Mouse (Mus musculus): ENCODE data around the gene Ccr7. TPM values are rescaled to one million over a fixed set of nuclear protein-coding genes. Genes with fewer than 3 reads are reported as not detected.

Gene Ccr7
- total RNA-seq, 2 experiments from 2014 or later, result not detected

DNA sequence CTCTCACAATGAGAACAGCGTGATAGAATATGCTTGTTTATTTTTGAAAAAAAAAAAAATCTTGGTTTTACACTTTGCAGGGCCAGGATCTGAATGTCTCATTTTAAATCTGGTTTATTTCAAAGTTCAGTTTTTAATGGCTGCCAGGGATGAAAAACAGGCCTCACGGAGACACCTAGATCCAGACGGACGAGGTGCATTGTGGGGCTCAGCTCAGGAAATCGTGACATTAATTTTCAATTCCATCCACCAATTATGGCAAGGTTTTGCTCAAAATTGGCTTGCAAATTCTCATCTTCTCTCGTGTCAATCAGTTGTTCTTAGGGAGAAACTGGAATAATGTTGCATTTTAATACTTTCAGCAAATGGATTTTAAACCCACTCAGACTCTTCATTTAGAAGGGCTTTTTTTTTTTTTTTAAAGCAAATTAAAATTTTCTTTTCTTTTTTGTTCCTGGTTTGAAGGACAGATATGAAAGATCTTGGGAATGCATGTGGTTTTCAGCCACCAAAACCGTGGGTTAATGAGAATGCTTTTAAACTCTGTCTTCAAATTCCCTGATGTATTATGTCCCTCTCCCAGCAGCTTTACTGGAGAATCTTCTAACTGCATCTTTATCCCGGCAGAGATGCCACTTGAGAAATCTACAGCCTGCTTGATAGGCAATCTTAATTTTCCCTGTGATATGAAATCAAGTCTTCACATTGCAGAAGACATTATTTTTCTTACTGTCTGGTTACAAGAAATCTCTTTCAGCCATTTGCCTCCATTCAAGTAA is 57.7 kb downstream of the Ccr7 start:
- intact Hi-C loops (cut with DNase I), result no loop called here
- DNase-seq, result no peak

- intact Hi-C loops (cut with DNase I), result no loop called here
- DNase-seq, result no peak
These were observed 58.5 kb downstream of the Ccr7 start for GRCm38 (mm10) chr11:99096417-99096816.

DNA sequence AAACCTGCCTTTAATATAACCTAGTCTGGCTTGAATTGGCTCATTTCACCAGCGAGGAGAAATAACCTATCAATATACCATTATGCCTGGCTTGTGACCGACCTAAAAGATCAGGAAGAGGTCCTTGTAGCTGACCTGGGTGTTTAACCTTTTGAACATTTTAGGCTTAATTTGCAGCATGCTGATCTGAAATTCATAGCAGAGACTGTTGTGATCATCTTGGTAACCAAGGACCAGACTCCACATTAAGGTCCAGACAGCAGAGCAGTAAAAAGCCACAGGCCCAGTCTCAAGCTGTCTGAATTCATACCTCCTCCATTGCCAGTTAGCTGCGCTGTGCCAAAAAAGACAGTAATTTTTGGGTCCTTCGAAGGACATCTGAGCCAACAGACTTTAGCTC is 59.1 kb downstream of the Ccr7 start:
- DNase-seq, result no peak
- intact Hi-C loops (cut with DNase I), result no loop called here

DNA sequence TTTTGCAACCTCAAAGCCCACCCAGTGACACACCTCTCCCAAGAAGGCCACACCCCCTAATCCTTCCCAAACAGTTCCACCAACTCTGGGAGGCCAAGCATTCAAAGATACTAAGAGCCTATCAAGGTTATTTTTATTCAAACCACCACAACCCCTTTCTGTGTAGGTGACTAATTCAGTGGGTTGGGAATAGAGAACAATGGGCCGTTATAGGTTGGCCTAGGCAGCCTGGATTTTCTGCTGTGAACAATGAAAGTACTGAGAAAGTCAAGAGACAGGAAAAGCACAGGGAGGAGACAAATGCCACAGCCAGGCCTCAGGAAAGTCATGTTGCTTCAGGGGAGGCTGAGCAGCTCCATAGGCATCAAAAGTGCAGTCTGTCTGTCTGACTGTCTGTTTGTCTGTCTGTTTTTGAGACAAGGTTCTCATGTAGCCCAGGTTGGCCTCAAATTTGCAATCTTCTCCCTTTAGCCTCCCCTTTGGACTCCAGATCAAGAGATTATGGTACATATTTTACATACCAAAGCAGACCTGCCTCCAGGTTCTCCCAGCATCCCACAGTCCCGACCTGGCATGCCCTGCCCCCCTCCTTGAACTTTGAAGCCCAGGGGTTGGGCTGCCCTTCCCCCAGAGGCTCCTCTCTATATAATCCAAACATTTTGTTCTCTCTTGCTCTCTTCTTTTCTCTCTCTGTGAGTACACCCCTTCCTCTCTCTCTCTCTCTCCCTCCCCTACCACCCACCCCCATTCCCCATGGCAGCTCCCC is 59.8 kb downstream of the Ccr7 start:
- DNase-seq, result no peak
- intact Hi-C loops (cut with DNase I), result no loop called here

Other genes with a start within 250 kb of the Ccr7 start
- gene Cdc6, start 247.3 kb downstream of the Ccr7 start, total RNA-seq (2021), result under 1 TPM; 0.20 to 0.64 TPM
- 10 to 100 TPM in 1 of 2 experiments, 1 to 10 TPM in 1; 8.7 to 13.2 TPM for gene Rara, start 227.3 kb downstream of the Ccr7 start, total RNA-seq (2021)
- gene Gjd3, start 172.1 kb downstream of the Ccr7 start, total RNA-seq (2021), result not detected
- gene Top2a, start 130.9 kb downstream of the Ccr7 start, total RNA-seq (2021), result 1 to 10 TPM; 2.9 to 4.5 TPM
- gene Igfbp4, start 113.8 kb downstream of the Ccr7 start, total RNA-seq (2021), result 10 to 100 TPM; 32.0 to 41.9 TPM
- not detected for gene Tns4, start 65.8 kb downstream of the Ccr7 start, total RNA-seq (2021)
- 10 to 100 TPM; 26.2 to 31.9 TPM for gene Smarce1, start 75.9 kb upstream of the Ccr7 start, total RNA-seq (2021)
- 1 to 10 TPM; 3.8 to 7.2 TPM for gene Krt222, start 89.0 kb upstream of the Ccr7 start, total RNA-seq (2021)
- gene Krt24, start 130.2 kb upstream of the Ccr7 start, total RNA-seq (2021), result not detected
- not detected for gene Krt25, start 167.9 kb upstream of the Ccr7 start, total RNA-seq (2021)
- gene Krt26, start 182.9 kb upstream of the Ccr7 start, total RNA-seq (2021), result not detected
- not detected for gene Krt27, start 196.0 kb upstream of the Ccr7 start, total RNA-seq (2021)
- not detected for gene Krt28, start 219.8 kb upstream of the Ccr7 start, total RNA-seq (2021)
- 1 to 10 TPM; 3.3 to 3.5 TPM for gene Krt10, start 234.3 kb upstream of the Ccr7 start, total RNA-seq (2021)